Mouse (Mus musculus): ENCODE results near the gene Bean1. TPM values are rescaled to one million over a fixed set of nuclear protein-coding genes. Genes with fewer than 3 reads are reported as not detected.
A peak's percentile ranks its signal among the peaks of the same experiment; 100 is the strongest.
"Not testable (repeated sequence)": the region's sequence is repeated elsewhere in the genome, so short reads cannot be mapped to it uniquely, and the experiment has no call there.

Gene Bean1
- polyA plus RNA-seq, 1 experiment: 0.51 TPM

- no peaks in the 10 kb centered on the region for H3K36me3 ChIP-seq (ENCODE audit: control insufficient read depth, insufficient read depth, low read length, poor library complexity, severe bottlenecking)
- no peaks in the 10 kb centered on the region for H3K27me3 ChIP-seq (ENCODE audit: control insufficient read depth, insufficient read depth, low read length, poor library complexity, severe bottlenecking)
- H3K4me3 ChIP-seq (ENCODE audit: low read depth, low read length): peak within 1 kb of the TSS; percentile 81
- no peak for TF ChIP-seq CTCF (IDR thresholded peaks at IDR 0.05; ENCODE audit: low read depth, low read length)
- peak; percentile 32 for TF ChIP-seq POLR2A (IDR thresholded peaks at IDR 0.05; ENCODE audit: insufficient read depth, low read length)
- H3K4me1 ChIP-seq (ENCODE audit: control insufficient read depth, insufficient read depth, low read length): no peaks in the 10 kb centered on the region
- H3K9me3 ChIP-seq (replicated peaks; ENCODE audit: control insufficient read depth, insufficient read depth, low read length, poor library complexity, severe bottlenecking): no peaks in the 10 kb centered on the region
- H3K27ac ChIP-seq (ENCODE audit: insufficient read depth, low read length): no peak within 1 kb of the TSS
- H3K9ac ChIP-seq (ENCODE audit: low read depth, poor library complexity, severe bottlenecking): peak within 1 kb of the TSS; percentile 84
Measured at GRCm38 (mm10) chr8:104248276-104248675, 78.0 kb downstream of the Bean1 start, which contains the start of gene Tk2. TSS of gene Tk2 (minus strand) at chr8:104248558.

- TF ChIP-seq POLR2A (IDR thresholded peaks at IDR 0.05; ENCODE audit: insufficient read depth, low read length) (no peak), CTCF (IDR thresholded peaks at IDR 0.05; ENCODE audit: low read depth, low read length) (no peak), EP300 (IDR thresholded peaks at IDR 0.05; ENCODE audit: insufficient read depth, low read depth, low read length) (no peak)
- H3K4me3 ChIP-seq (ENCODE audit: low read depth, low read length): no peak overlapping the region
- no peaks in the 10 kb centered on the region for H3K4me1 ChIP-seq (ENCODE audit: control insufficient read depth, insufficient read depth, low read length)
Measured at GRCm38 (mm10) chr8:104249442-104249996, 79.3 kb downstream of the Bean1 start.

GRCm38 (mm10) chr8:104250439-104251367, 80.5 kb downstream of the Bean1 start, which contains the start of gene Cklf:
TSS of gene Cklf (plus strand) at chr8:104250861.
- Histone ChIP-seq H3K9me3 (replicated peaks; ENCODE audit: control insufficient read depth, insufficient read depth, low read length, poor library complexity, severe bottlenecking) (no peaks in the 10 kb centered on the region), H3K27ac (ENCODE audit: insufficient read depth, low read length) (peak within 1 kb of the TSS; percentile 60), H3K4me1 (ENCODE audit: control insufficient read depth, insufficient read depth, low read length) (no peaks in the 10 kb centered on the region), H3K9ac (ENCODE audit: low read depth, poor library complexity, severe bottlenecking) (peak within 1 kb of the TSS; percentile 60), H3K4me3 (ENCODE audit: low read depth, low read length) (peak within 1 kb of the TSS; percentile 95), H3K27me3 (ENCODE audit: control insufficient read depth, insufficient read depth, low read length, poor library complexity, severe bottlenecking) (no peaks in the 10 kb centered on the region), H3K36me3 (ENCODE audit: control insufficient read depth, insufficient read depth, low read length, poor library complexity, severe bottlenecking) (no peaks in the 10 kb centered on the region)
- TF ChIP-seq CTCF (IDR thresholded peaks at IDR 0.05; ENCODE audit: low read depth, low read length): no peak
- TF ChIP-seq POLR2A (IDR thresholded peaks at IDR 0.05; ENCODE audit: insufficient read depth, low read length): peak; percentile 96
- 0 out of 2 replicates have a peak, but pooled peaks have one; percentile 5 for TF ChIP-seq EP300 (IDR thresholded peaks at IDR 0.05; ENCODE audit: insufficient read depth, low read depth, low read length)

More at GRCm38 (mm10) chr8:104249442-104249996, 79.3 kb downstream of the Bean1 start:
- Histone ChIP-seq H3K27ac (ENCODE audit: insufficient read depth, low read length) (no peak overlapping the region), H3K9me3 (replicated peaks; ENCODE audit: control insufficient read depth, insufficient read depth, low read length, poor library complexity, severe bottlenecking) (no peaks in the 10 kb centered on the region), H3K36me3 (ENCODE audit: control insufficient read depth, insufficient read depth, low read length, poor library complexity, severe bottlenecking) (no peaks in the 10 kb centered on the region), H3K9ac (ENCODE audit: low read depth, poor library complexity, severe bottlenecking) (no peak overlapping the region), H3K27me3 (ENCODE audit: control insufficient read depth, insufficient read depth, low read length, poor library complexity, severe bottlenecking) (no peaks in the 10 kb centered on the region)

- TF ChIP-seq EP300 (IDR thresholded peaks at IDR 0.05; ENCODE audit: insufficient read depth, low read depth, low read length) (no peak), CTCF (IDR thresholded peaks at IDR 0.05; ENCODE audit: low read depth, low read length) (no peak), POLR2A (IDR thresholded peaks at IDR 0.05; ENCODE audit: insufficient read depth, low read length) (no peak)
Measured at GRCm38 (mm10) chr8:104251461-104251860, 81.2 kb downstream of the Bean1 start.

GRCm38 (mm10) chr8:104253016-104253415, 82.8 kb downstream of the Bean1 start:
- TF ChIP-seq EP300 (IDR thresholded peaks at IDR 0.05; ENCODE audit: insufficient read depth, low read depth, low read length): no peak
- peak; percentile 81 for TF ChIP-seq CTCF (IDR thresholded peaks at IDR 0.05; ENCODE audit: low read depth, low read length)
- TF ChIP-seq POLR2A (IDR thresholded peaks at IDR 0.05; ENCODE audit: insufficient read depth, low read length): no peak
- no peaks in the 10 kb centered on the region for H3K9me3 ChIP-seq (replicated peaks; ENCODE audit: control insufficient read depth, insufficient read depth, low read length, poor library complexity, severe bottlenecking)
- no peaks in the 10 kb centered on the region for H3K4me1 ChIP-seq (ENCODE audit: control insufficient read depth, insufficient read depth, low read length)

More at GRCm38 (mm10) chr8:104251461-104251860, 81.2 kb downstream of the Bean1 start:
- Histone ChIP-seq H3K4me3 (ENCODE audit: low read depth, low read length) (peak overlapping the region; percentile 95), H3K27ac (ENCODE audit: insufficient read depth, low read length) (no peak overlapping the region), H3K4me1 (ENCODE audit: control insufficient read depth, insufficient read depth, low read length) (no peaks in the 10 kb centered on the region), H3K9ac (ENCODE audit: low read depth, poor library complexity, severe bottlenecking) (peak overlapping the region; percentile 60), H3K27me3 (ENCODE audit: control insufficient read depth, insufficient read depth, low read length, poor library complexity, severe bottlenecking) (no peaks in the 10 kb centered on the region), H3K9me3 (replicated peaks; ENCODE audit: control insufficient read depth, insufficient read depth, low read length, poor library complexity, severe bottlenecking) (no peaks in the 10 kb centered on the region), H3K36me3 (ENCODE audit: control insufficient read depth, insufficient read depth, low read length, poor library complexity, severe bottlenecking) (no peaks in the 10 kb centered on the region)

DNA sequence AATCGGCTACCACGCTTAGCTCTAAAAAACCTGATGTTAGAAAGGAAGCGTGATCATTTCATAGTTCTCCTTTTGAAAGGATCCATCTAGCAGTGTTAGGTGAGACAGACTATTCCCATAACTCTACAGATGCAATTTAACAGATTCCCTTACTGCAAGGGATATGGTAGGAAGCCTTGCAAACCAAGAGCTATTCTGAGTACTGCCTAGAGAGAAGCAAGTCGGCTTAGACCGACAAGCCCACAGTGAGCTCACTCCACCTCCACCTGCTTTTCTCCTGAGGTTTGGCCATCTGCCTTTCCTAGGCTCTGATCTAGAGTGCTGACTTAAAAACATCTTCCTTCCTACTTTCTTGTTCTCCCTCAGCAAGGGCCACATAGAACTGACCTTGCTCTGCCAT, 91.6 kb downstream of the Bean1 start:
- H3K9me3 ChIP-seq (replicated peaks; ENCODE audit: control insufficient read depth, insufficient read depth, low read length, poor library complexity, severe bottlenecking); H3K9ac ChIP-seq (ENCODE audit: low read depth, poor library complexity, severe bottlenecking); H3K4me3 ChIP-seq (ENCODE audit: low read depth, low read length); H3K27me3 ChIP-seq (ENCODE audit: control insufficient read depth, insufficient read depth, low read length, poor library complexity, severe bottlenecking); H3K27ac ChIP-seq (ENCODE audit: insufficient read depth, low read length); H3K4me1 ChIP-seq (ENCODE audit: control insufficient read depth, insufficient read depth, low read length); H3K36me3 ChIP-seq (ENCODE audit: control insufficient read depth, insufficient read depth, low read length, poor library complexity, severe bottlenecking): not testable (repeated sequence)

More at GRCm38 (mm10) chr8:104253016-104253415, 82.8 kb downstream of the Bean1 start:
- H3K27ac ChIP-seq (ENCODE audit: insufficient read depth, low read length): no peak overlapping the region
- H3K9ac ChIP-seq (ENCODE audit: low read depth, poor library complexity, severe bottlenecking): no peak overlapping the region
- no peak overlapping the region for H3K4me3 ChIP-seq (ENCODE audit: low read depth, low read length)
- H3K27me3 ChIP-seq (ENCODE audit: control insufficient read depth, insufficient read depth, low read length, poor library complexity, severe bottlenecking): no peaks in the 10 kb centered on the region
- peaks cover 2% of the 10 kb centered on the region for H3K36me3 ChIP-seq (ENCODE audit: control insufficient read depth, insufficient read depth, low read length, poor library complexity, severe bottlenecking)

DNA sequence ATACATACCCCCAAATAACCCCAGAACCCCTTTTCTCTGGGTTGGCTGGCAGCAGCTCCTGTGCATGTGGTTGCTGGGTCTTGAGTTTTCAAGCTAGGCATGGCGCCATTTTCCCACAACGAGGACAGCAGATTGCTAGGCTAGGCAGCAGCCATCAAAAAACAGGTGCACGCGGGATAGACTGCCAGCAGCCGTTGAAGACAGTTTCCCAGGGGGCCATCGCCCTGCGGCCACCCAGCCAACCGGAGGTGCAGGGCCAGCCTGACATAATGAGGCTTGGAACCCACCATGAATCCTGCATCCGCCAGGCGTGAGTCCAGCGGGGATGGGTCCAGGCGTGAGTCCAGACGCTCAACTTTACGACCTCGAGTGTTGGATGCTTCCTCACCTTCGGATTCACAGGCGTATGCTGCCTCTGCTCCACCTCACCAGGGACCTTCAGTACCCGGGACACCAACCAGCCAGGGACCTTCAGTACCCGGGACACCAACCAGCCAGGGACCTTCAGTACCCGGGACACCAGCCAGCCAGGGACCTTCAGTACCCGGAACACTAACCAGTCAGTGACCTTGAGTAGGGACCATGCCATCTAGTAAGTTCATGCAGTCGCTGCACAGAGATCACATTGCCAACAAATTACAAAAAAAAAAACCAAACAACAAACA, 94.2 kb downstream of the Bean1 start:
- H3K36me3 ChIP-seq (ENCODE audit: control insufficient read depth, insufficient read depth, low read length, poor library complexity, severe bottlenecking); H3K4me3 ChIP-seq (ENCODE audit: low read depth, low read length); H3K9ac ChIP-seq (ENCODE audit: low read depth, poor library complexity, severe bottlenecking); H3K27me3 ChIP-seq (ENCODE audit: control insufficient read depth, insufficient read depth, low read length, poor library complexity, severe bottlenecking); H3K27ac ChIP-seq (ENCODE audit: insufficient read depth, low read length); H3K4me1 ChIP-seq (ENCODE audit: control insufficient read depth, insufficient read depth, low read length): not testable (repeated sequence)
- H3K9me3 ChIP-seq (replicated peaks; ENCODE audit: control insufficient read depth, insufficient read depth, low read length, poor library complexity, severe bottlenecking): peaks cover 10% of the 10 kb centered on the region
